Mouse (Mus musculus): Measurements from ENCODE around the gene Litaf. TPM values are rescaled to one million over a fixed set of nuclear protein-coding genes. Genes with fewer than 3 reads are reported as not detected.
A peak's percentile ranks its signal among the peaks of the same experiment; 100 is the strongest.

Gene Litaf
- polyA plus RNA-seq, 1 experiment from 2014 or later = 79.2 TPM

DNA sequence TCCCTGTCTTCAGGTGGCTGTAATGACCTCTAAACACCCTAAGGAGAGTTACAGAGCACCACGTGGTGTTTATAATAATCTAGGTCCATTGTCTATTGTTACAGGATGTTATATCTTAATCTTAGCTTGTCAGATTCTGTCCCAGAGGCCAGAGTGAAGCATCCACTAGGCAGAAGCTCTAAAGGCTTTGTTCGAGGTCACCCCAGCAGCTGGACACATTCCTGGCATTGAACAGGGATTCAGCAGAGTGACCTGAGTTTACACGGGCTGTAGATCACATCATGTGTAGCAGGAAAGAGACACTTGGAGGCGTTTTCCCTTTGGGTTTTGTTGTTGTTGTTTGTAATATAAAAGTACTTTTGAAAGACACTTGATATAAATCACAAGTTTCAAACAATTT lies 26.1 kb upstream of the Litaf start:
- Histone ChIP-seq H3K9ac (replicated peaks) (no peak overlapping the region), H3K27me3 (ENCODE audit: insufficient read depth, low read length) (no peaks in the 10 kb centered on the region), H3K4me3 (ENCODE audit: low read depth, low read length) (no peak overlapping the region), H3K9me3 (ENCODE audit: low read length) (no peaks in the 10 kb centered on the region), H3K27ac (ENCODE audit: low read depth) (peak overlapping the region; percentile 53; the same call in 1 of the 2 replicates), H3K4me2 (ENCODE audit: low read depth, low read length) (no peak overlapping the region), H3K36me3 (replicated peaks; ENCODE audit: insufficient read depth, low read length) (peaks cover 62% of the 10 kb centered on the region), H3K4me1 (ENCODE audit: insufficient read depth) (peaks cover 3% of the 10 kb centered on the region; the same call in 1 of the 2 replicates)
- no peak for ATAC-seq
- no peak for DNase-seq
- 58% methylated on average over 4 of the region's 4 CpGs for WGBS (ENCODE audit: insufficient replicate concordance)
- no peak for TF ChIP-seq CTCF (IDR thresholded peaks at IDR 0.05; ENCODE audit: low read depth)
- no peak for TF ChIP-seq EP300 (IDR thresholded peaks at IDR 0.05; ENCODE audit: low read depth)

DNA sequence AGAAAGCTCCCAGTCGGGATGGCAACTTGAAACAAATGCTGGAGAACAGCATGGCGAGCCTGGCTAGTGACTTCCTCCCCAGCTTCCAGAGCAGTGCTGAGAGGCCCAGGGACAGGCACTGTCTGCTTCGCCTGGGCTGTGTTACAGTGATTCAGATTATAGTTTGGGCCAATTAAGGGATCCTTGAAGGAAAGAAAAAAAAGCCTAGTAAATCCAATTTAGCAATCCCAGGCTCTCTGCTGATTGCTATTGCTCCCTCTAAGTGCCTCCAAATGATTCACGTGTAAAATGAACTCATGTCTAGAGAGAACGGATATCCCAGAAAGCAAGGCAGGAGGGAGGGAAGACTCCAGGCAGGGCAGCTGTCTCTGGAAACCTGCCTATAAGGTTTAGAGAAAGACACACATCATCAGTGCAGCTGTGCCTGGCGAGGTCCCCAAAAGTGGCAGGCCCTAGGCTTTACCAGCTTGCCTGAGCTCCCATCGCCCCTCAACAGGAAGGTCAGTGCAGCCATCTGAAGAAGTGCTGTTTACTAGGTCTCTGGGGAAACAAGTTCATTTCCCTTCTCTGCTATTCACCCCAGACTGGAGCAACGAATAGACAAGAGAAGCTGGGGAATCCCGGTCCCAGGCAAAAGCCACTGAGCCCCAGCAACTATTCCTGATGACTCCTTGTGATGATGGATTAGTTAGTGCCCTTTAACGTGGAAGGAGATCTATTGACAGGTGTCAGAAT lies 25.0 kb upstream of the Litaf start:
- no peak overlapping the region for H3K4me3 ChIP-seq (ENCODE audit: low read depth, low read length)
- peak overlapping the region; percentile 53 for H3K27ac ChIP-seq (ENCODE audit: low read depth)
- no peak for DNase-seq
- WGBS (ENCODE audit: insufficient replicate concordance) = 76% methylated on average over 10 of the region's 10 CpGs
- no peaks in the 10 kb centered on the region for H3K27me3 ChIP-seq (ENCODE audit: insufficient read depth, low read length)
- no peak overlapping the region for H3K9ac ChIP-seq (replicated peaks)
- no peak for TF ChIP-seq EP300 (IDR thresholded peaks at IDR 0.05; ENCODE audit: low read depth)
- TF ChIP-seq CTCF (IDR thresholded peaks at IDR 0.05; ENCODE audit: low read depth) = no peak
- ATAC-seq = no peak
- peaks cover 3% of the 10 kb centered on the region; the same call in 1 of the 2 replicates for H3K4me1 ChIP-seq (ENCODE audit: insufficient read depth)
- no peaks in the 10 kb centered on the region for H3K9me3 ChIP-seq (ENCODE audit: low read length)
- peaks cover 65% of the 10 kb centered on the region for H3K36me3 ChIP-seq (replicated peaks; ENCODE audit: insufficient read depth, low read length)
- no peak overlapping the region for H3K4me2 ChIP-seq (ENCODE audit: low read depth, low read length)

DNA sequence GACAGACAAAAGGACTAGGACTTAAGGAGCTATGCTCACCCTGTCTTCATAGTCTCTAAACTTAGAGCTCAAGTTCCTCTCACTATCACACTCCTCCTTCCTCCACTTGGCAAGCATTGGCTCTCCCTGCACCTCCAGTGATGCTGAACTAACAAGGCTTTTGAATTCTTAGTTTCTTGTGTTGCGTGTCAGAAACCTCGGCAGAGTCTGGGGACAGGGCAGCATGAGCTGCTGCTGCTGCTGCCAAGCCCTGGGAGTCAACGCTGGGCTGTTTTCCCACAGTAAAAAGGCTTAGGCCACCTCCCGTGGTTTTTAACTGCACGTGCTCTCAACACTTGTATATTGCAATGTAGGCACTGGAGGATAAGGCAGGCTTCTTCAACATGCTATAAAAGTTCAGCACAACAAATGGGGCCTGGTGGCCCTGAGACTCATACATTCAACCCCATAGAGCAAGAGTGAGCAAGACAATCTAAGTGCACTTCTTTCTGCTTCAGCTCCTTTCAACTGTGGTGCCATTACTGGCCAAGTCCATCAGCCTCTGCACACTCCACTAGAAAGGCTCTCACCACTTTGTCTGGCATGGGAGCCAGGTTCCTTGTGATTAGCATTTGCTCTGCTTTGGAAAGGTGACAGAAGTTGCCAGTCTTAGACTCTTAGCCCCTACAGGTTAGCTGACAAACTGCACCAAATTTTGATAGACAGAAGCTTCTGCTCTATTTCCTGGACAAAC lies 21.1 kb upstream of the Litaf start:
- peaks cover 75% of the 10 kb centered on the region for H3K36me3 ChIP-seq (replicated peaks; ENCODE audit: insufficient read depth, low read length)
- no peak overlapping the region for H3K9ac ChIP-seq (replicated peaks)
- H3K4me1 ChIP-seq (ENCODE audit: insufficient read depth) = no peaks in the 10 kb centered on the region
- DNase-seq (no peak), ATAC-seq (no peak)
- no peak overlapping the region for H3K4me2 ChIP-seq (ENCODE audit: low read depth, low read length)
- no peak overlapping the region for H3K4me3 ChIP-seq (ENCODE audit: low read depth, low read length)
- H3K27me3 ChIP-seq (ENCODE audit: insufficient read depth, low read length) = no peaks in the 10 kb centered on the region
- H3K9me3 ChIP-seq (ENCODE audit: low read length) = no peaks in the 10 kb centered on the region
- no peak overlapping the region for H3K27ac ChIP-seq (ENCODE audit: low read depth)
- TF ChIP-seq CTCF (IDR thresholded peaks at IDR 0.05; ENCODE audit: low read depth) = 0 out of 2 replicates have a peak, but pooled peaks have one; percentile 17
- TF ChIP-seq EP300 (IDR thresholded peaks at IDR 0.05; ENCODE audit: low read depth) = no peak
- WGBS (ENCODE audit: insufficient replicate concordance) = 76% methylated on average over 5 of the region's 5 CpGs

DNA sequence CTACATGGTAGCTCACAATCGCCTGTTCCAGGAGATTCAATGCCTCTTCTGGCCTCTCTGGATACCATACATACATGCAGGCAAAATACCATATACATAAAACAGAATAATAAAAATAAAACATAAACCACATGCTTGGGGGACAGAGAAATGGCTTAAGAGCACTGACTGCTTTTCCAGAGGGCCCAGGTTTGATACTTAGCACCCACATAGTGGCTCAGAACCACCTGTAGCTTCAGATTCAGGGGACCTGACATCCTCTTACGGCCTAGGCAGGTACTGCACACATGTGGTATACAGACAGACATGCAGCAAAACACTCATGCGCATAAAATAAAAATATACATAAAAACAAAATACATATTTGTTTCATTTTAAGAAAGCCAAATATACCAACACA lies 20.3 kb upstream of the Litaf start:
- no peak overlapping the region for H3K9ac ChIP-seq (replicated peaks)
- no peaks in the 10 kb centered on the region for H3K9me3 ChIP-seq (ENCODE audit: low read length)
- H3K27ac ChIP-seq (ENCODE audit: low read depth) = no peak overlapping the region
- TF ChIP-seq EP300 (IDR thresholded peaks at IDR 0.05; ENCODE audit: low read depth) (no peak), CTCF (IDR thresholded peaks at IDR 0.05; ENCODE audit: low read depth) (no peak)
- peaks cover 74% of the 10 kb centered on the region for H3K36me3 ChIP-seq (replicated peaks; ENCODE audit: insufficient read depth, low read length)
- ATAC-seq (no peak), DNase-seq (no peak)
- H3K27me3 ChIP-seq (ENCODE audit: insufficient read depth, low read length) = no peaks in the 10 kb centered on the region
- no peak overlapping the region for H3K4me2 ChIP-seq (ENCODE audit: low read depth, low read length)
- H3K4me1 ChIP-seq (ENCODE audit: insufficient read depth) = no peaks in the 10 kb centered on the region
- H3K4me3 ChIP-seq (ENCODE audit: low read depth, low read length) = no peak overlapping the region
- WGBS (ENCODE audit: insufficient replicate concordance) = 89% methylated on average over 3 of the region's 3 CpGs

DNA sequence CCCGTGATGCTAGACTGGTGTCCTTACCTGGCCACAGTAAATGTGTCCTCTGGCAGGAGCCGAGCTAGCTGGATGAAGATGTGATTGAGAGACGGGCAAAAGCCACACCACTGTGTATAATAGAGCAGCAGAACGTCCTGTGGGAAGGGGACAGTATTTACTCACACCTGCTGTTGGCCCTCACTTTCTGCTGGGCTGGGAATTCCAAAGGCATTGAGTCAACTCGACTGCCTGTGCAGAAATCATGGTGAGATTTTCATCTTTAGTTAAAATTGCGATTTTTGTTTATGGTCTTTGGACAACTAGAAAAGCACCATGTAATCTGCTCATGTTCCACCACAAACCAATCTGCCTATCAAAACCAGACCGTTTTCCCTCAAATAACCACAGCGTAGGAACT lies 18.2 kb upstream of the Litaf start:
- ATAC-seq = no peak
- H3K27me3 ChIP-seq (ENCODE audit: insufficient read depth, low read length) = no peaks in the 10 kb centered on the region
- no peak for DNase-seq
- H3K9me3 ChIP-seq (ENCODE audit: low read length) = no peaks in the 10 kb centered on the region
- H3K4me2 ChIP-seq (ENCODE audit: low read depth, low read length) = no peak overlapping the region
- H3K4me3 ChIP-seq (ENCODE audit: low read depth, low read length) = no peak overlapping the region
- H3K4me1 ChIP-seq (ENCODE audit: insufficient read depth) = no peaks in the 10 kb centered on the region
- peaks cover 80% of the 10 kb centered on the region for H3K36me3 ChIP-seq (replicated peaks; ENCODE audit: insufficient read depth, low read length)
- TF ChIP-seq EP300 (IDR thresholded peaks at IDR 0.05; ENCODE audit: low read depth) (no peak), CTCF (IDR thresholded peaks at IDR 0.05; ENCODE audit: low read depth) (no peak)
- H3K9ac ChIP-seq (replicated peaks) = no peak overlapping the region
- 81% methylated on average over 8 of the region's 8 CpGs for WGBS (ENCODE audit: insufficient replicate concordance)
- H3K27ac ChIP-seq (ENCODE audit: low read depth) = no peak overlapping the region

DNA sequence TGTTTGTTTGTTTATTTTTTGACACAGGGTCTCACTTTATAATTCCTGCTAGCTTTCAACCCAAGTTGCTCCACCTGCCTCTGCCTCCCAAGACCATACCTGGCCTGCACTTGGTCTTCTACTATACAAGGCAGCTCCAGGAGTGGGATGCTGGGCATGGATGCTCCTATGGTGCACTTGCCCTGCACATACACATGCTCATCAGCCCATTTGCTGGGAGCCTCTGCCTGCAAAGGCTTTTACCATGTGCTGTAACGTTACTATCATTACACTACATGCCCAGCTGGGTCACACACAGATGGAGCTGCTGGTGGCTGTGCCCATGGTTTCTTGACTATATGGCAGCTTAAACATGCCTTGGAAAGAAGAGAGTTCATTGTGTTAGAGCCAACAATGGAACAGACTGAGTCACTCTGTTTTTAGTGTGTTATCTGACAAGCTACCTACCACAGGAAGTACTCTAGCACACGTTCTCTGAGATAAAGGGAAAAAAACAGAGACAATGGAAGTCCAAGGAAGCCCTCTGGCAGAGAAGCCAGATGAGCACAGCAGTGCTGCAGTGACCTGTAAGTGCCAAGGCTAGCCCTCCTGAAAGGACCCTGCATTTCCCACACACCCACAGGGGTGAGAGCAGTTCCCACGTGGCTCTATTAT lies 12.4 kb upstream of the Litaf start:
- H3K9ac ChIP-seq (replicated peaks) = no peak overlapping the region
- no peak overlapping the region for H3K4me2 ChIP-seq (ENCODE audit: low read depth, low read length)
- WGBS (ENCODE audit: insufficient replicate concordance) = 38% methylated on average over 3 of the region's 3 CpGs
- no peaks in the 10 kb centered on the region for H3K9me3 ChIP-seq (ENCODE audit: low read length)
- no peaks in the 10 kb centered on the region for H3K27me3 ChIP-seq (ENCODE audit: insufficient read depth, low read length)
- peaks cover 86% of the 10 kb centered on the region for H3K36me3 ChIP-seq (replicated peaks; ENCODE audit: insufficient read depth, low read length)
- TF ChIP-seq EP300 (IDR thresholded peaks at IDR 0.05; ENCODE audit: low read depth) (peak; percentile 36; the same call in 1 of the 2 replicates), CTCF (IDR thresholded peaks at IDR 0.05; ENCODE audit: low read depth) (no peak)
- ATAC-seq = 0 out of 2 replicates have a peak, but pooled peaks have one; percentile 19
- DNase-seq = no peak
- no peak overlapping the region for H3K4me3 ChIP-seq (ENCODE audit: low read depth, low read length)
- no peak overlapping the region; the same call in 1 of the 2 replicates for H3K27ac ChIP-seq (ENCODE audit: low read depth)
- H3K4me1 ChIP-seq (ENCODE audit: insufficient read depth) = 0 out of 2 replicates have a peak, but pooled peaks cover 2% of the 10 kb centered on the region
